ENCODE assay signal across 15 mouse cellular contexts in genomic region chr7:58800916-58801315, GRCm38 (mm10).
DNase-seq lines count a peak whose midpoint lies in the region; ATAC-seq and TF ChIP-seq lines count a peak whose summit lies in the region.
"Had no signal": no experiment of that assay in that cellular context is flagged by ENCODE, and none has a peak within 500 bp of the region (broad histone marks: within the 10 kb centered on the region; RNA-seq: fewer than 3 reads in every experiment).

No protein-coding gene starts in this region.

- no peak overlapping the region for H3K4me3 ChIP-seq in hindbrain, postnatal 0 days (ENCODE audit: low read length)
- no peak overlapping the region for H3K4me3 ChIP-seq in hindbrain, embryonic 11.5 days (ENCODE audit: low read depth, low read length)
- H3K4me3 ChIP-seq in forebrain, embryonic 13.5 days, result no peak overlapping the region
- H3K4me3 ChIP-seq: hindbrain, embryonic 15.5 days; midbrain, embryonic 13.5 days had no signal

- H3K4me2 ChIP-seq in hindbrain, postnatal 0 days (ENCODE audit: low read depth, low read length), result no peak overlapping the region
- no peak overlapping the region for H3K4me2 ChIP-seq in hindbrain, embryonic 11.5 days (replicated peaks; ENCODE audit: low read depth, low read length)
- no peak overlapping the region for H3K4me2 ChIP-seq in forebrain, embryonic 13.5 days
- H3K4me2 ChIP-seq: hindbrain, embryonic 15.5 days; midbrain, embryonic 13.5 days had no signal

- H3K9me3 ChIP-seq in hindbrain, postnatal 0 days (ENCODE audit: low read length), result no peaks in the 10 kb centered on the region
- H3K9me3 ChIP-seq in hindbrain, embryonic 11.5 days (ENCODE audit: control insufficient read depth, low read length), result no peaks in the 10 kb centered on the region
- no peaks in the 10 kb centered on the region for H3K9me3 ChIP-seq in forebrain, embryonic 13.5 days (replicated peaks)
- H3K9me3 ChIP-seq: hindbrain, embryonic 15.5 days; midbrain, embryonic 13.5 days had no signal

- no peaks in the 10 kb centered on the region for H3K27me3 ChIP-seq in hindbrain, postnatal 0 days (ENCODE audit: insufficient read depth, low read length)
- no peaks in the 10 kb centered on the region for H3K27me3 ChIP-seq in hindbrain, embryonic 11.5 days (ENCODE audit: control insufficient read depth, insufficient read depth, low read length)
- no peaks in the 10 kb centered on the region for H3K27me3 ChIP-seq in forebrain, embryonic 13.5 days
- H3K27me3 ChIP-seq: hindbrain, embryonic 15.5 days; midbrain, embryonic 13.5 days had no signal

- no peaks in the 10 kb centered on the region for H3K4me1 ChIP-seq in hindbrain, postnatal 0 days (ENCODE audit: insufficient read depth, low read length)
- H3K4me1 ChIP-seq in hindbrain, embryonic 11.5 days (replicated peaks; ENCODE audit: control insufficient read depth, insufficient read depth, low read length), result no peaks in the 10 kb centered on the region
- H3K4me1 ChIP-seq in forebrain, embryonic 13.5 days, result no peaks in the 10 kb centered on the region
- H3K4me1 ChIP-seq: hindbrain, embryonic 15.5 days; midbrain, embryonic 13.5 days had no signal

- no peak for ATAC-seq in hindbrain, postnatal 0 days
- no peak for ATAC-seq in hindbrain, embryonic 11.5 days (ENCODE audit: low FRiP score)
- no peak for ATAC-seq in forebrain, embryonic 13.5 days
- ATAC-seq: forebrain, embryonic 16.5 days; midbrain, embryonic 13.5 days had no signal

- no peak overlapping the region for H3K27ac ChIP-seq in hindbrain, postnatal 0 days
- H3K27ac ChIP-seq in hindbrain, embryonic 11.5 days (ENCODE audit: low read depth, low read length), result no peak overlapping the region
- no peak overlapping the region for H3K27ac ChIP-seq in forebrain, embryonic 13.5 days
- H3K27ac ChIP-seq: hindbrain, embryonic 15.5 days; midbrain, embryonic 13.5 days had no signal

- H3K9ac ChIP-seq in hindbrain, postnatal 0 days (replicated peaks; ENCODE audit: low read length), result no peak overlapping the region
- H3K9ac ChIP-seq in hindbrain, embryonic 11.5 days (ENCODE audit: low read depth, low read length), result no peak overlapping the region
- H3K9ac ChIP-seq in forebrain, embryonic 13.5 days, result no peak overlapping the region
- H3K9ac ChIP-seq: hindbrain, embryonic 15.5 days; midbrain, embryonic 13.5 days had no signal

- DNase-seq in hindbrain, postnatal 0 days (ENCODE audit: low spot score), result peak; percentile 29
- DNase-seq in hindbrain, embryonic 11.5 days (ENCODE audit: low spot score), result no peak
- DNase-seq in right cerebral cortex, postnatal 25 days, result peak; percentile 12
- DNase-seq in right cerebral cortex, postnatal 14 days, result no peak
- DNase-seq in adrenal gland, adult 2 months, result peak; percentile 73
- no peak for DNase-seq in layer of hippocampus, adult 8-10 months (ENCODE audit: low spot score in 2 of 2)
- DNase-seq: cerebellum, adult 2 months; gastrocnemius, postnatal 14 days; kidney, adult 9 months; liver; thymus, adult 2 months had no signal

- no peaks in the 10 kb centered on the region for H3K36me3 ChIP-seq in hindbrain, postnatal 0 days (ENCODE audit: insufficient read depth, low read length)
- no peaks in the 10 kb centered on the region for H3K36me3 ChIP-seq in hindbrain, embryonic 11.5 days (ENCODE audit: control insufficient read depth, insufficient read depth, low read length)
- no peaks in the 10 kb centered on the region for H3K36me3 ChIP-seq in forebrain, embryonic 13.5 days (ENCODE audit: poor library complexity, severe bottlenecking)
- H3K36me3 ChIP-seq: hindbrain, embryonic 15.5 days; midbrain, embryonic 13.5 days had no signal

- WGBS in hindbrain, postnatal 0 days, result 69% methylated on average over 7 of the region's 7 CpGs
- 84% methylated on average over 7 of the region's 7 CpGs for WGBS in hindbrain, embryonic 11.5 days
- 88% methylated on average over 7 of the region's 7 CpGs for WGBS in forebrain, embryonic 13.5 days

- no peak for TF ChIP-seq CTCF in hindbrain, postnatal 0 days (IDR thresholded peaks at IDR 0.05; ENCODE audit: low read depth)

Comparison
In these comparisons a context has a peak if more than half of its experiments do, and no peak if none do; other contexts are left out.
1. DNase-seq: peak in hindbrain, postnatal 0 days (single experiment), right cerebral cortex, postnatal 25 days (single experiment) and adrenal gland, adult 2 months (single experiment); none in hindbrain, embryonic 11.5 days (single experiment), right cerebral cortex, postnatal 14 days (single experiment) and layer of hippocampus, adult 8-10 months (0 of 2).